ENCODE assay signal across 8 mouse cellular contexts in genomic region chr2:119675215-119675784, GRCm38 (mm10). TPM values are rescaled to one million over a fixed set of nuclear protein-coding genes. Genes with fewer than 3 reads are reported as not detected.
DNase-seq lines count a peak whose midpoint lies in the region; ATAC-seq and TF ChIP-seq lines count a peak whose summit lies in the region.

No protein-coding gene starts in this region.

- H3K9me3 ChIP-seq in embryonic facial prominence, embryonic 11.5 days (replicated peaks; ENCODE audit: control insufficient read depth, low read length), result no peaks in the 10 kb centered on the region
- no peaks in the 10 kb centered on the region for H3K9me3 ChIP-seq in hindbrain, postnatal 0 days (ENCODE audit: low read length)

- H3K4me2 ChIP-seq in embryonic facial prominence, embryonic 11.5 days (ENCODE audit: low read depth, low read length), result peak overlapping the region; percentile 70
- H3K4me2 ChIP-seq in hindbrain, postnatal 0 days (ENCODE audit: low read depth, low read length), result peak overlapping the region; percentile 82

- peak; percentile 91 for ATAC-seq in embryonic facial prominence, embryonic 11.5 days (replicated peaks; ENCODE audit: insufficient number of reproducible peaks, low FRiP score, low TSS enrichment, low read depth)
- peak; percentile 88 for ATAC-seq in hindbrain, postnatal 0 days

- H3K36me3 ChIP-seq in embryonic facial prominence, embryonic 11.5 days (replicated peaks; ENCODE audit: control insufficient read depth, insufficient read depth, low read depth, low read length), result no peaks in the 10 kb centered on the region
- no peaks in the 10 kb centered on the region for H3K36me3 ChIP-seq in hindbrain, postnatal 0 days (ENCODE audit: insufficient read depth, low read length)

- H3K27ac ChIP-seq in gastrocnemius, adult 2 months, result peak overlapping the region; percentile 90
- no peak overlapping the region; the same call in 1 of the 2 replicates for H3K27ac ChIP-seq in embryonic facial prominence, embryonic 11.5 days (replicated peaks; ENCODE audit: low read depth, low read length)
- H3K27ac ChIP-seq in hindbrain, postnatal 0 days, result peak overlapping the region; percentile 79

- no peak for TF ChIP-seq CTCF in gastrocnemius, adult 2 months (IDR thresholded peaks at IDR 0.05)
- no peak for TF ChIP-seq CTCF in hindbrain, postnatal 0 days (IDR thresholded peaks at IDR 0.05; ENCODE audit: low read depth)

- H3K4me1 ChIP-seq in embryonic facial prominence, embryonic 11.5 days (ENCODE audit: control insufficient read depth, insufficient read depth, low read length), result no peaks in the 10 kb centered on the region
- H3K4me1 ChIP-seq in hindbrain, postnatal 0 days (ENCODE audit: insufficient read depth, low read length), result peaks cover 6% of the 10 kb centered on the region

- DNase-seq in gastrocnemius, adult 2 months, result no peak
- no peak for DNase-seq in gastrocnemius, adult 18-20 months (ENCODE audit: low spot score)
- peak; percentile 66 for DNase-seq in CD4-positive, CD25-positive, alpha-beta regulatory T cell, adult 2 months (ENCODE audit: low read depth, low spot score)
- peak; percentile 41 for DNase-seq in embryonic facial prominence, embryonic 11.5 days (ENCODE audit: low spot score)
- DNase-seq in hindbrain, postnatal 0 days (ENCODE audit: low spot score), result no peak
- peak; percentile 48 for DNase-seq in mesoderm, embryonic 11.5 days (ENCODE audit: low read depth, low spot score)
- no peak for DNase-seq in spleen, postnatal 36 days (ENCODE audit: low spot score in 2 of 2)
- DNase-seq in yolk sac, embryonic 10.5 days (ENCODE audit: low spot score), result no peak

- H3K9ac ChIP-seq in embryonic facial prominence, embryonic 11.5 days (replicated peaks; ENCODE audit: low read length), result peak overlapping the region; percentile 97
- H3K9ac ChIP-seq in hindbrain, postnatal 0 days (replicated peaks; ENCODE audit: low read length), result peak overlapping the region; percentile 89

- intact Hi-C loops in gastrocnemius, adult 2 months (cut with DNase I), result loop anchor here (5.0 kb wide), 1 partner anchor 128 kb away; the partner anchor contains the start of genes Chp1 and Exd1

- no peaks in the 10 kb centered on the region for H3K27me3 ChIP-seq in embryonic facial prominence, embryonic 11.5 days (ENCODE audit: control insufficient read depth, insufficient read depth, low read length)
- no peaks in the 10 kb centered on the region for H3K27me3 ChIP-seq in hindbrain, postnatal 0 days (ENCODE audit: insufficient read depth, low read length)

- WGBS in embryonic facial prominence, embryonic 11.5 days, result 0% methylated on average over 33 of the region's 39 CpGs
- under 1% methylated on average over 36 of the region's 39 CpGs for WGBS in hindbrain, postnatal 0 days

- H3K4me3 ChIP-seq in gastrocnemius, adult 2 months, result peak overlapping the region; percentile 99
- H3K4me3 ChIP-seq in embryonic facial prominence, embryonic 11.5 days (ENCODE audit: low read depth, low read length), result peak overlapping the region; percentile 99
- peak overlapping the region; percentile 93 for H3K4me3 ChIP-seq in hindbrain, postnatal 0 days (ENCODE audit: low read length)

RNA-seq across cellular contexts. Expression of gene Rtf1, which starts 0.4 kb away (rescaled TPM):
- 10 to 100 TPM; 25.3 to 27.2 TPM for total RNA-seq in gastrocnemius, adult 2 months (2021)
- 10 to 100 TPM; 28.0 to 28.8 TPM for total RNA-seq in gastrocnemius, adult 18-20 months (2021)
- 33.0 and 38.4 TPM in 2 replicates for polyA plus RNA-seq in embryonic facial prominence, embryonic 11.5 days (2014; fragmentation: Nextera tagmentation; extraction: Ambion mirVana)
- total RNA-seq in hindbrain, postnatal 0 days (2014; rRNA removed), result 17.4 and 19.8 TPM in 2 replicates
- 58.9 and 64.9 TPM in 2 replicates for polyA plus RNA-seq in hindbrain, postnatal 0 days (2015; fragmentation: Nextera tagmentation; extraction: Ambion mirVana)

RNA-seq across cellular contexts. Expression of gene Ndufaf1, which starts 12.7 kb away (rescaled TPM):
- total RNA-seq in gastrocnemius, adult 2 months (2021), result 10 to 100 TPM; 36.7 to 62.7 TPM
- 10 to 100 TPM; 44.9 to 46.8 TPM for total RNA-seq in gastrocnemius, adult 18-20 months (2021)
- 50.8 and 55.3 TPM in 2 replicates for polyA plus RNA-seq in embryonic facial prominence, embryonic 11.5 days (2014; fragmentation: Nextera tagmentation; extraction: Ambion mirVana)
- total RNA-seq in hindbrain, postnatal 0 days (2014; rRNA removed), result 16.3 and 18.2 TPM in 2 replicates
- polyA plus RNA-seq in hindbrain, postnatal 0 days (2015; fragmentation: Nextera tagmentation; extraction: Ambion mirVana), result 45.5 and 50.2 TPM in 2 replicates

RNA-seq across cellular contexts. Expression of gene Oip5, which starts 57.0 kb away (rescaled TPM):
- total RNA-seq in gastrocnemius, adult 2 months (2021), result not detected
- total RNA-seq in gastrocnemius, adult 18-20 months (2021), result not detected
- 32.1 and 36.0 TPM in 2 replicates for polyA plus RNA-seq in embryonic facial prominence, embryonic 11.5 days (2014; fragmentation: Nextera tagmentation; extraction: Ambion mirVana)
- 5.8 and 6.2 TPM in 2 replicates for total RNA-seq in hindbrain, postnatal 0 days (2014; rRNA removed)
- polyA plus RNA-seq in hindbrain, postnatal 0 days (2015; fragmentation: Nextera tagmentation; extraction: Ambion mirVana), result 6.0 and 6.4 TPM in 2 replicates

RNA-seq across cellular contexts. Expression of gene Nusap1, which starts 57.2 kb away (rescaled TPM):
- under 1 TPM; 0.11 to 0.28 TPM for total RNA-seq in gastrocnemius, adult 2 months (2021)
- under 1 TPM; 0.07 to 0.21 TPM for total RNA-seq in gastrocnemius, adult 18-20 months (2021)
- 104 and 114 TPM in 2 replicates for polyA plus RNA-seq in embryonic facial prominence, embryonic 11.5 days (2014; fragmentation: Nextera tagmentation; extraction: Ambion mirVana)
- total RNA-seq in hindbrain, postnatal 0 days (2014; rRNA removed), result 7.1 and 8.4 TPM in 2 replicates
- 13.3 and 13.8 TPM in 2 replicates for polyA plus RNA-seq in hindbrain, postnatal 0 days (2015; fragmentation: Nextera tagmentation; extraction: Ambion mirVana)

Comparison
In these comparisons a context has a peak if more than half of its experiments do, and no peak if none do; other contexts are left out.
1. DNase-seq: peak in CD4-positive, CD25-positive, alpha-beta regulatory T cell, adult 2 months (single experiment), embryonic facial prominence, embryonic 11.5 days (single experiment) and mesoderm, embryonic 11.5 days (single experiment); none in gastrocnemius, adult 2 months (single experiment), gastrocnemius, adult 18-20 months (single experiment), hindbrain, postnatal 0 days (single experiment), spleen, postnatal 36 days (0 of 2) and yolk sac, embryonic 10.5 days (single experiment).
2. Peak in every context shown above with its lines, with median percentiles within 50 percentile points of each other: H3K4me3 ChIP-seq.